Mouse (Mus musculus): Measurements from ENCODE around the gene Pgbd5. TPM values are rescaled to one million over a fixed set of nuclear protein-coding genes. Genes with fewer than 3 reads are reported as not detected.

Gene Pgbd5
- polyA plus RNA-seq, 1 experiment from 2014 or later = 9.9 TPM

- Histone ChIP-seq H3K9me3 (no peaks in the 10 kb centered on the region), H3K27ac (replicated peaks) (no peak overlapping the region), H3K9ac (replicated peaks) (no peak overlapping the region), H3K4me3 (no peak overlapping the region), H3K4me2 (replicated peaks) (no peak overlapping the region), H3K27me3 (no peaks in the 10 kb centered on the region), H3K36me3 (no peaks in the 10 kb centered on the region), H3K4me1 (peaks cover 12% of the 10 kb centered on the region)
- ATAC-seq (replicated peaks) = 0 out of 2 replicates have a peak, but pooled peaks have one; percentile 47
- 28% methylated on average over 10 of the region's 10 CpGs for WGBS
Measured at GRCm38 (mm10) chr8:124382235-124382634, 57.2 kb downstream of the Pgbd5 start.

- H3K36me3 ChIP-seq = no peaks in the 10 kb centered on the region
- no peak for ATAC-seq (replicated peaks)
- H3K9me3 ChIP-seq = no peaks in the 10 kb centered on the region
- H3K4me1 ChIP-seq = peaks cover 9% of the 10 kb centered on the region
- H3K4me2 ChIP-seq (replicated peaks) = no peak overlapping the region
- no peak overlapping the region for H3K4me3 ChIP-seq
- no peaks in the 10 kb centered on the region for H3K27me3 ChIP-seq
- H3K27ac ChIP-seq (replicated peaks) = no peak overlapping the region
- H3K9ac ChIP-seq (replicated peaks) = no peak overlapping the region
- WGBS = 62% methylated on average over 6 of the region's 6 CpGs
Measured at GRCm38 (mm10) chr8:124379289-124379688, 60.2 kb downstream of the Pgbd5 start.

GRCm38 (mm10) chr8:124376406-124376805, 63.1 kb downstream of the Pgbd5 start:
- H3K4me3 ChIP-seq = no peak overlapping the region
- no peaks in the 10 kb centered on the region for H3K36me3 ChIP-seq
- no peaks in the 10 kb centered on the region for H3K4me1 ChIP-seq
- no peaks in the 10 kb centered on the region for H3K9me3 ChIP-seq
- no peak overlapping the region for H3K4me2 ChIP-seq (replicated peaks)
- H3K27ac ChIP-seq (replicated peaks) = no peak overlapping the region
- H3K27me3 ChIP-seq = no peaks in the 10 kb centered on the region
- WGBS = 93% methylated on average over 12 of the region's 12 CpGs
- no peak for ATAC-seq (replicated peaks)
- H3K9ac ChIP-seq (replicated peaks) = no peak overlapping the region

- Histone ChIP-seq H3K36me3 (no peaks in the 10 kb centered on the region), H3K4me2 (replicated peaks) (no peak overlapping the region), H3K9ac (replicated peaks) (no peak overlapping the region), H3K27ac (replicated peaks) (no peak overlapping the region), H3K27me3 (no peaks in the 10 kb centered on the region), H3K9me3 (no peaks in the 10 kb centered on the region), H3K4me3 (no peak overlapping the region), H3K4me1 (no peaks in the 10 kb centered on the region)
- no peak for ATAC-seq (replicated peaks)
- 88% methylated on average over 9 of the region's 9 CpGs for WGBS
Measured at GRCm38 (mm10) chr8:124375727-124376126, 63.7 kb downstream of the Pgbd5 start.

- Histone ChIP-seq H3K9me3 (no peaks in the 10 kb centered on the region), H3K27me3 (no peaks in the 10 kb centered on the region), H3K36me3 (no peaks in the 10 kb centered on the region), H3K4me2 (replicated peaks) (no peak overlapping the region), H3K4me1 (no peaks in the 10 kb centered on the region), H3K4me3 (no peak overlapping the region), H3K27ac (replicated peaks) (no peak overlapping the region), H3K9ac (replicated peaks) (no peak overlapping the region)
- no peak for ATAC-seq (replicated peaks)
- WGBS = 76% methylated on average over 6 of the region's 6 CpGs
Measured at GRCm38 (mm10) chr8:124375168-124375567, 64.3 kb downstream of the Pgbd5 start.

DNA sequence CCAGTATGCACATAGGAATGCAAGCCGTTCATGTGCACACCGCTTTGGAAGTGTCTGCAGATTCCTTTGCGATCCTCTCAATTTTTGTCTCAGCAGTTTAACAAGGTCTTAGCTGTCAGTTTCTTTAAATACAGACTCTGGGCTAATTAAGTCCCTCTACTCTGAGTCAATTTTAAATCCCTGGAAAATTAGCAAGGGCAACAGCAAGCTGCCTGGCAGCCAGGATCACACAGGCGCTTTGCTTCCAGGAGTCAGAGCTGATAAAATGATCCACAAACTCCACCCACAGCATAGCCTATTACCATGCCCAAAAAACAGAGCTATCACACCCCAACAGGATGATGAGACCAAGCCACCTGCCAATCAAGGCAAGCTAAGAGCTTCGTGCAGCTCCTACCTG, 65.7 kb downstream of the Pgbd5 start:
- WGBS = 81% methylated on average over 5 of the region's 5 CpGs
- H3K4me2 ChIP-seq (replicated peaks) = no peak overlapping the region
- H3K9me3 ChIP-seq = no peaks in the 10 kb centered on the region
- H3K27me3 ChIP-seq = no peaks in the 10 kb centered on the region
- no peak overlapping the region for H3K27ac ChIP-seq (replicated peaks)
- no peaks in the 10 kb centered on the region for H3K36me3 ChIP-seq
- H3K9ac ChIP-seq (replicated peaks) = no peak overlapping the region
- no peaks in the 10 kb centered on the region for H3K4me1 ChIP-seq
- H3K4me3 ChIP-seq = no peak overlapping the region
- no peak for ATAC-seq (replicated peaks)

DNA sequence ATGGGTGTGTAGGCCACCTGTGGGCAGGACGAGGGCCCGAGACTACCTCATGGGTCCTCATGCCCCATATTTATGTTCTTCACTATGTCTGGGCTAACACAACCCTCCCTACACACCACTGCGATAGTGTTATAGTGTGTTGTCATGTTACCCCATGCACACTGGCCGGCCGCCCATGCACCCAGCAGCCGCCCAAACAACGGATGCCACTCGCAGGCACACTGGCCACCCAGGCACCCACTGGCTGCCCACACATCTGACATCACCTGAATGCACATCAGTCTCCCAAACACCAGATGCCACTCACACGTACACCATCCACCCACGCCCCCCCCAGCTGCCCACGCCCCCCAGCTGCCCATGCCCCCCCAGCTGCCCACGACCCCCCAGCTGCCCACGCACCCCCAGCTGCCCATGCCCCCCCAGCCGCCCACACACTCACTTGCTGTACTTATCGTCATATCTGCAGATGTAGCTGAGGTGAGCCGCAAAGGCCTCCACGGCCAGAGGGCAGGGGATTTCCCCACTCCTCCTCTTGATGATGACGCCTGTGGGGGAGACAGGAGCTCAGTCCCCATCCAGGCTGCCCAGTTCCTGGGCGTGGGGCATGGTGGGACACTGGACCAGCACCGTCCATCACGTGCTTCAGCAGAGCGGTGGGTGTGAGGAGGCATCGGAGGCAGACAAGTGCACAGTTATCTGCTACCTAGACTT, 67.9 kb downstream of the Pgbd5 start:
- H3K9ac ChIP-seq (replicated peaks) = no peak overlapping the region
- no peak overlapping the region for H3K4me2 ChIP-seq (replicated peaks)
- no peak for ATAC-seq (replicated peaks)
- no peak overlapping the region for H3K4me3 ChIP-seq
- H3K27ac ChIP-seq (replicated peaks) = no peak overlapping the region
- no peaks in the 10 kb centered on the region for H3K36me3 ChIP-seq
- H3K9me3 ChIP-seq = no peaks in the 10 kb centered on the region
- H3K27me3 ChIP-seq = no peaks in the 10 kb centered on the region
- WGBS = 91% methylated on average over 23 of the region's 23 CpGs
- H3K4me1 ChIP-seq = no peaks in the 10 kb centered on the region

- no peaks in the 10 kb centered on the region for H3K36me3 ChIP-seq
- no peak overlapping the region for H3K4me2 ChIP-seq (replicated peaks)
- no peaks in the 10 kb centered on the region for H3K27me3 ChIP-seq
- H3K4me3 ChIP-seq = no peak overlapping the region
- WGBS = 79% methylated on average over 17 of the region's 17 CpGs
- H3K4me1 ChIP-seq = no peaks in the 10 kb centered on the region
- no peak for ATAC-seq (replicated peaks)
- no peak overlapping the region for H3K27ac ChIP-seq (replicated peaks)
- H3K9ac ChIP-seq (replicated peaks) = no peak overlapping the region
- no peaks in the 10 kb centered on the region for H3K9me3 ChIP-seq
Measured at GRCm38 (mm10) chr8:124370422-124371183, 68.9 kb downstream of the Pgbd5 start.

- 19% methylated on average over 8 of the region's 8 CpGs for WGBS
- no peak for ATAC-seq (replicated peaks)
- no peak overlapping the region for H3K27ac ChIP-seq (replicated peaks)
Measured at GRCm38 (mm10) chr8:124368213-124368612, 71.2 kb downstream of the Pgbd5 start.

GRCm38 (mm10) chr8:124363337-124363736, 76.1 kb downstream of the Pgbd5 start:
- Histone ChIP-seq H3K27ac (replicated peaks) (no peak overlapping the region), H3K9ac (replicated peaks) (no peak overlapping the region), H3K9me3 (no peaks in the 10 kb centered on the region), H3K4me1 (no peaks in the 10 kb centered on the region), H3K4me3 (no peak overlapping the region), H3K4me2 (replicated peaks) (no peak overlapping the region), H3K36me3 (no peaks in the 10 kb centered on the region), H3K27me3 (no peaks in the 10 kb centered on the region)
- WGBS = 91% methylated on average over 15 of the region's 15 CpGs
- no peak for ATAC-seq (replicated peaks)

More at GRCm38 (mm10) chr8:124368213-124368612, 71.2 kb downstream of the Pgbd5 start:
- H3K9ac ChIP-seq (replicated peaks) = no peak overlapping the region
- H3K4me2 ChIP-seq (replicated peaks) = no peak overlapping the region
- H3K27me3 ChIP-seq = no peaks in the 10 kb centered on the region
- no peaks in the 10 kb centered on the region for H3K36me3 ChIP-seq
- H3K4me3 ChIP-seq = no peak overlapping the region
- H3K9me3 ChIP-seq = no peaks in the 10 kb centered on the region
- no peaks in the 10 kb centered on the region for H3K4me1 ChIP-seq

- H3K9me3 ChIP-seq = no peaks in the 10 kb centered on the region
- H3K4me1 ChIP-seq = no peaks in the 10 kb centered on the region
- no peak overlapping the region for H3K9ac ChIP-seq (replicated peaks)
- no peak for ATAC-seq (replicated peaks)
- WGBS = 83% methylated on average over 7 of the region's 7 CpGs
- H3K4me3 ChIP-seq = no peak overlapping the region
- H3K4me2 ChIP-seq (replicated peaks) = no peak overlapping the region
- no peak overlapping the region for H3K27ac ChIP-seq (replicated peaks)
- no peaks in the 10 kb centered on the region for H3K27me3 ChIP-seq
- no peaks in the 10 kb centered on the region for H3K36me3 ChIP-seq
Measured at GRCm38 (mm10) chr8:124362589-124362988, 76.9 kb downstream of the Pgbd5 start.

DNA sequence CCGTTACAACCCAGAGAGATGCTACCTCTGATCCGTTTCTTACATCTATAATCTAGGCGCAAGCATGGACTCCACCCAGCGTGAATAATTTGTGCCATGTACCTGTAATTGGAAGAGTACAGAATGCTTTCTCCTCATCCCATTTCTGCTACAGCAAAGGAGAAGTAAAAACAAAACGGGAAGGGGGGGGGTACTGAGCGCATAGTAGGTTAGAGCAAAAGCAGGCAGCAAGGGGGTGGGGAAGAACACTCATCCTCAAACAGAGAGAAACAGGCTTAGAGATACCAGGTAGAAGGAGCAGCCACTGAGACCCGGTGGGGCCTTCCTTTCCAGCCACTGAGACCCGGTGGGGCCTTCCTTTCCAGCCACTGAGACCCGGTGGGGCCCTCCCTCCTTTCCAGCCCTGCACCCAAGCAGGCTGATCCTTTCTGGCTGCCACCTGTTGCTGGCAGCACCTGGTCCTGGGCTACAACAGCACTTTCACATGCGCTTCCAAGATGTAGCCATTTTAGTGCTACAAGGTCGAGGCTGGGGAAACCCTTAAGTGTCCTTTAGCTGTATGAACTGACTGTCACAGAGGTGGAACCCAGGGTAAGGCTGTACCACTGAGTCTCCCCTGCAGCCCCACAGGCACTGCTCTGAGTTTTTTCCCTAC, 77.6 kb downstream of the Pgbd5 start:
- Histone ChIP-seq H3K4me1 (no peaks in the 10 kb centered on the region), H3K36me3 (no peaks in the 10 kb centered on the region), H3K4me2 (replicated peaks) (no peak overlapping the region), H3K9me3 (no peaks in the 10 kb centered on the region), H3K4me3 (no peak overlapping the region), H3K9ac (replicated peaks) (no peak overlapping the region), H3K27me3 (no peaks in the 10 kb centered on the region), H3K27ac (replicated peaks) (no peak overlapping the region)
- ATAC-seq (replicated peaks) = no peak
- WGBS = 86% methylated on average over 11 of the region's 11 CpGs
